Mouse (Mus musculus) adrenal gland, postnatal 14 days (tissue): ENCODE results near the gene Enpp7. TPM values are rescaled to one million over a fixed set of nuclear protein-coding genes. Genes with fewer than 3 reads are reported as not detected.

ENCODE experiments used
- DNase-seq: peaks from one replicate; pipeline ENCODE4 v3.0.0; 2021; ENCODE audit warnings: mixed read lengths
- total RNA-seq: library from RNA; stranded (reverse); gene quantifications from 2 replicates; pipeline ENCODE4 v1.2.3, GENCODE M21; 2021

The Enpp7 gene
- total RNA-seq, 1 experiment from 2014 or later, result not detected

DNA sequence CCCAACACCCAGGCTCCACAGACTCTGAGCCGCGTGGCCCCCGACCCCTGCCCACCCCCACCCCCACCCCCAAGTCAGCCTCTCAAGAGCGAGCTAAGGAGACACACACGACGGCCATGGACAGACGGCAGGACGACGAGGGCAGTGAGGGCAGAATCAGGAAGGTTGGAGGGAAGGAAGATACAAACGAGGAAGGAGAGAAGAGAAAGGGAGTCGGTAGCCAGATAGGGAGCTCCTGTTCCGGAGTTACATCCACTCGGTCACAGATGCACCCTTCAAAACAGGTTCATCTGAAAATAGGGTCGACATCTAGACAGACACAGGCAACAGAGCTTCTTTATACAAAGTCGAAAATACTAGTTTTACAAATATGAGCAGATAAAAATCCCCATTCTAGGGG is 48.5 kb downstream of the Enpp7 start:
- no peak for DNase-seq

DNA sequence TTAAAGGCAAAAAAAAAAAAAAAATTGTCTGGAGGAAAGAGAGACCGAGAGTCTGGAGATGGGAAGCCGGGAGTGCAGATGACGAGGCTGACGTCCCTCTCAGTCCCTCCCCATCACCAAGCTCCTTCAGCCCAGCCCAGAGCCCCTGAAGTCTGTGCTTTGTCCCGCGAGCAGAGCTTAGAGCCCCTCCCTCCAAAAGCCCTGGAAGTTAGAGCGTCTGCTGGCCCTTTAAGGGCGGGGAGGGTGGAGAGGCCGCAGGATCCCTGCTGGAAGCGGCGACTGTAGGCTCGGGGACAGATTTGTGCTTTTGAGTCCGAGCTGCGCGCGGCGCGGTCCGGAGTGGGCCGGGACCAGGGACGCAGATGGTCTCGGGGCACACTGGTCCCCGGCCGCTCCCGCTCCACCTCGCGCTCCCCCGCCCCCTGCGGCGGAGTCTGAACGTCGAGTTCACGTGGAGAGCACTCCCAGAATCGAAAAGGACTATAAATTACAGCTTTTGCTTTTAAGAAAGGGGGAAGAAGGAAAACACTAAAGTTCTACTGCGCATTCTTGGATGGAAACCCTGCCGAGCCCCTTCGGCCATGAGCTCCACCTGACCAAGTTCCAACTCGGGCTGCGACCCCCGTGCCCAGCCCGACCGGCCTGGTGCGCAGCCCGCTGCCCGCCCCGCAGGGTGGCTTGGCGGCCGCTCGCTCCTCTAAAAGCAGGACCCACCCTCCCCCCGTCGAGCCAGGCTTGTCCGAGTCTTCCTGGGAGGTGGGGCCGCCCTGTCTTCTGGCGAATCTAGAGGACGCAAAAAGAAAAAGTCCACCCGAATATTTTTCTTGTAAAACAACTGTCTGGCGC is 49.2 kb downstream of the Enpp7 start:
- peak; percentile 55 for DNase-seq

DNA sequence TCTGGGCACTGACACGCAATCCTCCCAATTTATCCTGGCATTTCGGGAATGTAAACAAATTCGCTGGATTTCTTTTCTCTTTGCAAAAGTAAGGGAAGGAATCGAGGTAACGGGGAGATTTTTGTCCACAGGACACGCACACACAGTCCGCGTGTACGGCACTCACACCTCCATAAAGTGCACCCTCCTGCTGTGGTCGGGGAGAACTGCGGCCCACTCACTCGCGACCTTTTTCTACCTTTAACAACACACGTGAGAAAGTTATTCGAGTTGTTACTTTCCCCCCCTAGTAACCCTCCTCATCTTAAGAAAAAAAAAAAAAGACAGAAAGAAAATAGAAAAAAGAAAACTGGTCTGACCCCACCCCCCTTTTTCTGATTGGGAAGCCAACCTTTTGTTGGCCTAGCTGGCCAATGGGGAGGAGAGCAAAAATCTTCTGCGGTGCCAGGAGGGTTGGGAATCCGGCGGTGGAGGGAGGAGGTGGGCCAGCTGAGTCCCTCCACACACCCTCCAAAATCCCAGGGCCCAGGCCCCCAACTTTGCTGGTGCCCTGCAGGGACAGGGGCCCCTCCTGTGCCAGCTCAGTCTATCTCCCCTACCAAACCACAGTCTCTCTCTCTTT is 49.9 kb downstream of the Enpp7 start:
- DNase-seq, result no peak

DNA sequence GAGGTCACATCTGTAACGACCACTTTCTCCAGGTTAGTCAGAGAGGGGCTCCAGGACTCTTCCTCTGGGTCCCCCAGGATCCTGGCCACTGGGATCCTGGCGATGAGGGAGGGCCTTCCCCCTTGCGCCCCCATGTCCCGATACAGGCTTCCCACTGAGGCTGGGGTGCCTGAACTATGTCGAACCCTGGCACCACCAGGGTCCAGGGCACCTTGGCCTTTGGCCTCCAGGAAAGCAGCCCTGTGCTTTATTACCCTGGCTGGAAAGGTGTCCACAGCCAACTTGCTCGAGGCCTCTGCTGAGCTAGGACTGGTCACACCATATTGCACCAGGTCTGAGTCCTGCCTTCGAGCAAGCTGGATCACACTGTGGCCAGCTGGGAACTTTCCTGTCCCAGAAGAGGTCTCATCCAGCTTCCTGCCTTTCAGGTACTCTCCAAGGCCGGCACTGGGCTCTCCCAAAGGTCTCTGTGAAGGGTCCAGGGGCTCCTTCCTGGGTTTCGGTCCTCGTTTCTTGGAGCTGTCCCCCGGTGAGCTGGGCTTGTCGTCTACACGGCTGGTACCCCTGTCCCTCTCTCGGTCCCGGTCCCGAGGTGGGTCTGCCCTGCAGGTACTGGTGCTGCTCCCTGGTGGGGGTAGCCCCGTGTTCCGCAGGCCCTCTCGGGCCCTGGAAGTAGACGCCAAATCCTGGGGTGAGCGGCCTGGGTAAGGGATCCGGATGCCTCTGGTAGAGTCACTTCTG is 50.9 kb downstream of the Enpp7 start:
- DNase-seq, result no peak

DNA sequence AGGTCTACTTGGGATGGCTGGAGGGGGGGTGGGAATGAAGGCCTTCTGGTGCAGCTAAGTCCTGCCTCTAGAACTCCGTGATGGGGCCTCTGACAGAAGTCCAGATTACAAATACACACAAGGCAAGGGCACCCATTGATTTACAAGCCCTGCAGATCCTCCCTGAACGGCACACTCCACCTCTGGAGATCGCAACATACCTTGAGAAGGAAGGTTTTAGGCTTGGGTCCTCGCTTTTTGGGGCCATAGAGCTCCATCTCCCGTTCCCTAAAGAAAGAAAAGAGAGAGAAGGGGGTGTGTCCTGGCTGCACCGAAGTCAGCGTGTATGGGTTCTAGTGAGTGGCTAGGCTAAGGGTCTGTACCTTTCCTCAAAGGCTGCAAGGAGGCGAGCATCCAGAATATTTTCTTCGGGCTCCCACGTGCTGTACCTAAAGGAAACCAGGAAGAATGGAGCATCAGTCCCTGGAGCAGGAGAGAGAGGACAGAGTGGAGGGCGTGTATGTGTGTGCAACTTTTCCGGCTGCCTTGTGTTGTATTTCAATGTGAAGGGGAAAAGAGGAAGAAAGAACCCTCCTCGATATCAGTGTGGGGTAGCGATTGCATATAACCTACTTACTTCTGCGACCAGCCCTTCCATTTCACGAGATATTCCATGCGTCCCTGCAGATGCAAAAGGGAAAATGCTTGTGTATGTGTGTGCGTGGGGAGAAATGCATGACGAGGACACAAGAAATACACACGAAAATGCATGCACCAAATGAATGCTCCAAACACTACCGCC is 51.9 kb downstream of the Enpp7 start:
- no peak for DNase-seq

- peak; percentile 100 for DNase-seq
Observed at GRCm38 (mm10) chr11:119040600-119041324, 52.8 kb downstream of the Enpp7 start, which contains the start of gene Cbx8. Gene Cbx8, minus strand, starts transcription at chr11:119040969.

DNA sequence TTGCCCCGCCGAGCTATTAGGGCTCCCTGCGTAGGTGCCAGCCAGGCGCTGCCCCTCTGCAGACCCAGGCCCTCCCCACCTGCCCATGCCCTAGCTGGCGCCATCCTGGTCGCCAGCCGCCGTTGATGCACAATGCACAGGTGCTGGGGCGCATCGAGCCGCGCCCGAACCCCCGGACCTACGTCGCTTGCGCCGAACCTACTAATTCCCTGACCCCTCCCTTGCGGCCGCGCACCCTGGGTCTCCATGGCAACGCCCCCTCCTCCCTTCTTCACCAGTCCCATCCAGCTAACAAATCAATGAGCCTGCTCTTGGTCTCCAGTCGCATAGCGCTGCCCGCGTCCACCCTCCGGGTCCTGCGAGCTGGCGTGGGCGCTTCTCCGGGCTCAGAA is 53.3 kb downstream of the Enpp7 start:
- DNase-seq, result no peak

DNA sequence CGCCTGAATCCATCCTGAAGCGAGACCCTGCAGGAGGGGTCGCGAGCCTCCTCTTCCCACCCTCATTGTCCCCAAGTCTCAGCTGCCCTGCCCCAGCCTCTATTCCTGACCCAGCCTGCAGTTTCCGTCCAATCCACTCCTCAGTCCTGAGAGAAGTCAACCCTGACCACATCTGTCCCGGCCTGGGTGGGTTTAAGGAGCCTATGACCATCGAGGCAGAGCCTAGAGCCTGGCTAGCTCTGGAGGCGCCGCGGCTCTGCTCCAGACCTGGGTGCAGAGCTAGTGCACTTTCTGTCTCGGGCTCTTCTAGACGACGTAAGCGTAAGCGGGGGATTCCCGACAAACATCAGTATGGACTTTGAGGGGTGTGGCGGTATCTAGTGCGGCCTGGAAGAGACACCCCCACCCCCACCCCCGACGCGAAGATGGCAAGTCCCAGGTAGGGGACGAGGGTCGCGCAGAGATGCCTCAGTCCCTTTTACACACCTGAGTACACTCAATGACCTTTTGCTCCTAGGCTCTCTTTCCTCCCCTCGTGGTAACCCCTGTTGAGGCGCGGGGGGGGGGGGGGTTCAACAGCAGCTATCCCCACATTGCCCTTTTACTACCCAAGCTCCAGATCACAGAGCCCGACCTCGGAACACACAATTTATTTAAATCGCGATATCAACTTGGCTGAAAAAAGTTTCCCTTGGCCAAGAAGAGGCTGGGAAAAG is 53.9 kb downstream of the Enpp7 start:
- DNase-seq, result no peak

Other genes starting within 250 kb of the Enpp7 start
- gene Rbfox3, start 76.6 kb upstream of the Enpp7 start, total RNA-seq, result 4.6 and 5.0 TPM in 2 replicates
- 7.4 and 7.7 TPM in 2 replicates for gene Cbx2, start 34.8 kb downstream of the Enpp7 start, total RNA-seq
- gene Cbx8, start 52.8 kb downstream of the Enpp7 start, total RNA-seq, result 13.1 and 16.7 TPM in 2 replicates
- gene Cbx4, start 98.0 kb downstream of the Enpp7 start, total RNA-seq, result 105 and 156 TPM in 2 replicates
- gene Tbc1d16, start 240.3 kb downstream of the Enpp7 start, total RNA-seq, result 18.1 and 18.7 TPM in 2 replicates
- gene Ccdc40, start 240.4 kb downstream of the Enpp7 start, total RNA-seq, result 0.44 and 0.45 TPM in 2 replicates